Mouse (Mus musculus): ENCODE data around the gene Itm2b. TPM values are rescaled to one million over a fixed set of nuclear protein-coding genes. Genes with fewer than 3 reads are reported as not detected.

Gene Itm2b
- total and polyA plus RNA-seq, 3 experiments = 724 to 814 (median 771) TPM

- Histone ChIP-seq H3K4me1 (ENCODE audit: control insufficient read depth, insufficient read depth, low read length) (peaks cover 7% of the 10 kb centered on the region), H3K36me3 (ENCODE audit: control insufficient read depth, insufficient read depth, low read length) (peaks cover 5% of the 10 kb centered on the region), H3K27ac (no peak overlapping the region), H3K79me2 (replicated peaks; ENCODE audit: control insufficient read depth, insufficient read depth, low read length) (no peaks in the 10 kb centered on the region), H3K9ac (ENCODE audit: low read depth, low read length) (no peak overlapping the region), H3K27me3 (ENCODE audit: control insufficient read depth, insufficient read depth, low read length) (no peaks in the 10 kb centered on the region), H3K4me3 (no peak overlapping the region)
- no peak for DNase-seq
- intact Hi-C loops (cut with DNase I) = no loop called here
- WGBS = 61% methylated on average over 4 of the region's 4 CpGs
- no peak for TF ChIP-seq POLR2A (IDR thresholded peaks at IDR 0.05; ENCODE audit: insufficient read depth, low read depth, low read length)
- no peak for TF ChIP-seq EP300 (IDR thresholded peaks at IDR 0.05; ENCODE audit: insufficient read depth, low read depth, low read length)
- no peak for TF ChIP-seq CTCF (IDR thresholded peaks at IDR 0.05)
Measured at GRCm38 (mm10) chr14:73331386-73331785, 53.7 kb downstream of the Itm2b start.

- WGBS = 61% methylated on average over 2 of the region's 2 CpGs
- Histone ChIP-seq H3K79me2 (replicated peaks; ENCODE audit: control insufficient read depth, insufficient read depth, low read length) (no peaks in the 10 kb centered on the region), H3K9ac (ENCODE audit: low read depth, low read length) (no peak overlapping the region), H3K36me3 (ENCODE audit: control insufficient read depth, insufficient read depth, low read length) (peaks cover 5% of the 10 kb centered on the region), H3K27me3 (ENCODE audit: control insufficient read depth, insufficient read depth, low read length) (no peaks in the 10 kb centered on the region), H3K4me1 (ENCODE audit: control insufficient read depth, insufficient read depth, low read length) (peaks cover 7% of the 10 kb centered on the region), H3K4me3 (no peak overlapping the region), H3K27ac (no peak overlapping the region)
- DNase-seq = no peak
- intact Hi-C loops (cut with DNase I) = loop anchor here (5.0 kb wide), 1 partner anchor 182 kb away; the partner anchor contains the start of gene Med4
- TF ChIP-seq CTCF (IDR thresholded peaks at IDR 0.05) (no peak), EP300 (IDR thresholded peaks at IDR 0.05; ENCODE audit: insufficient read depth, low read depth, low read length) (no peak), POLR2A (IDR thresholded peaks at IDR 0.05; ENCODE audit: insufficient read depth, low read depth, low read length) (no peak)
Measured at GRCm38 (mm10) chr14:73329871-73330270, 55.2 kb downstream of the Itm2b start.

DNA sequence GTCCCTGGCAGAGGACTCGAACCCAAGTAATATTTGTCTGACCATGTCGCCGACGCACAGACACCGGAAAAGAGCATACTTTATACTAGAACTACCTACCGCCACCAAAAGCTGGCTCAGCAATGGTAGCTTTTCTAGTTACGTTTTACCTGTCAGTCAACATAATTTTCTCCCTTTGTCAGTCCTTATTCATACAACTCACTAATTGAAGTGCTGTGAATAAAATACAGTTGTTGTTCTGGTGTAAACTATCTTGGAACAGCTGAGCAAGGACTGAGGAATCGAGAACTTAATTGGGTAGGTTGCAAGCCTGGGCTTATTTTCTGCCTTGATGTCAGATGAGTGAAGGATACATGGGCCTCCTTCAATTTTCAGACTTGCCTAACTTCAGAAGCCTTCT is 58.6 kb downstream of the Itm2b start:
- 4% methylated on average over 8 of the region's 8 CpGs for WGBS
- H3K36me3 ChIP-seq (ENCODE audit: control insufficient read depth, insufficient read depth, low read length) = peaks cover 3% of the 10 kb centered on the region; the same call in 1 of the 2 replicates
- peaks cover 6% of the 10 kb centered on the region for H3K4me1 ChIP-seq (ENCODE audit: control insufficient read depth, insufficient read depth, low read length)
- intact Hi-C loops (cut with DNase I) = loop anchor here (1.0 to 5.0 kb wide), 3 partner anchors 59 to 186 kb away; partner anchors contain the start of genes Itm2b and Med4
- H3K27ac ChIP-seq = peak overlapping the region; percentile 87
- peak overlapping the region; percentile 86 for H3K4me3 ChIP-seq
- TF ChIP-seq EP300 (IDR thresholded peaks at IDR 0.05; ENCODE audit: insufficient read depth, low read depth, low read length) (no peak), CTCF (IDR thresholded peaks at IDR 0.05) (no peak), POLR2A (IDR thresholded peaks at IDR 0.05; ENCODE audit: insufficient read depth, low read depth, low read length) (no peak)
- peak overlapping the region; percentile 99 for H3K9ac ChIP-seq (ENCODE audit: low read depth, low read length)
- H3K27me3 ChIP-seq (ENCODE audit: control insufficient read depth, insufficient read depth, low read length) = no peaks in the 10 kb centered on the region
- H3K79me2 ChIP-seq (replicated peaks; ENCODE audit: control insufficient read depth, insufficient read depth, low read length) = no peaks in the 10 kb centered on the region
- no peak for DNase-seq

- WGBS = 1% methylated on average over 110 of the region's 135 CpGs
- peak; percentile 93 to 94 for DNase-seq
- no peaks in the 10 kb centered on the region for H3K27me3 ChIP-seq (ENCODE audit: control insufficient read depth, insufficient read depth, low read length)
- intact Hi-C loops (cut with DNase I) = loop anchor here (1.0 to 5.0 kb wide), 4 partner anchors 60 to 187 kb away; partner anchors contain the start of genes Itm2b and Med4
- peak within 1 kb of the TSS; percentile 99 for H3K9ac ChIP-seq (ENCODE audit: low read depth, low read length)
- TF ChIP-seq POLR2A (IDR thresholded peaks at IDR 0.05; ENCODE audit: insufficient read depth, low read depth, low read length) = peak; percentile 66
- TF ChIP-seq EP300 (IDR thresholded peaks at IDR 0.05; ENCODE audit: insufficient read depth, low read depth, low read length) = 0 out of 2 replicates have a peak, but pooled peaks have one; percentile 22
- TF ChIP-seq CTCF (IDR thresholded peaks at IDR 0.05) = no peak
- peaks cover 5% of the 10 kb centered on the region for H3K4me1 ChIP-seq (ENCODE audit: control insufficient read depth, insufficient read depth, low read length)
- H3K79me2 ChIP-seq (replicated peaks; ENCODE audit: control insufficient read depth, insufficient read depth, low read length) = no peaks in the 10 kb centered on the region
- peak within 1 kb of the TSS; percentile 87 for H3K27ac ChIP-seq
- peak within 1 kb of the TSS; percentile 86 for H3K4me3 ChIP-seq
- H3K36me3 ChIP-seq (ENCODE audit: control insufficient read depth, insufficient read depth, low read length) = peaks cover 6% of the 10 kb centered on the region
Measured at GRCm38 (mm10) chr14:73325456-73326381, 59.4 kb downstream of the Itm2b start, which contains the start of gene Rb1. TSS of gene Rb1 (minus strand) at chr14:73325822.

GRCm38 (mm10) chr14:73324634-73325455 is 60.2 kb downstream of the Itm2b start:
- intact Hi-C loops (cut with DNase I) = loop anchor here (2.0 to 5.0 kb wide), 2 partner anchors 86 to 187 kb away; partner anchors contain the start of gene Med4

More at GRCm38 (mm10) chr14:73324634-73325455, 60.2 kb downstream of the Itm2b start:
- DNase-seq = peak; percentile 63 to 67
- Histone ChIP-seq H3K27ac (peak overlapping the region; percentile 87), H3K79me2 (replicated peaks; ENCODE audit: control insufficient read depth, insufficient read depth, low read length) (no peaks in the 10 kb centered on the region), H3K4me3 (peak overlapping the region; percentile 86), H3K36me3 (ENCODE audit: control insufficient read depth, insufficient read depth, low read length) (peaks cover 7% of the 10 kb centered on the region), H3K27me3 (ENCODE audit: control insufficient read depth, insufficient read depth, low read length) (no peaks in the 10 kb centered on the region), H3K4me1 (ENCODE audit: control insufficient read depth, insufficient read depth, low read length) (peaks cover 5% of the 10 kb centered on the region), H3K9ac (ENCODE audit: low read depth, low read length) (peak overlapping the region; percentile 99)
- 2% methylated on average over 41 of the region's 55 CpGs for WGBS
- no peak for TF ChIP-seq POLR2A (IDR thresholded peaks at IDR 0.05; ENCODE audit: insufficient read depth, low read depth, low read length)
- no peak for TF ChIP-seq EP300 (IDR thresholded peaks at IDR 0.05; ENCODE audit: insufficient read depth, low read depth, low read length)
- no peak for TF ChIP-seq CTCF (IDR thresholded peaks at IDR 0.05)

Data from heart, adult 2 months (tissue).